Mouse (Mus musculus) MEL (cell line): ENCODE data around the gene Rpl12.

Experiments used
- CTCF ChIP-seq, 3 experiments: IDR thresholded peaks in 2 of 3; conservative IDR thresholded peaks in 1 of 3; 2 replicates each; pipeline ENCODE4 v1.5.1; 2011 to 2012; ENCODE audit warnings: low read length in 3 of 3, low read depth in 2 of 3, mild to moderate bottlenecking in 2 of 3, improper control_type of control experiment in 1 of 3, inconsistent platforms in 1 of 3, mixed read lengths in 1 of 3, moderate library complexity in 1 of 3; ENCODE audit not compliant: control insufficient read depth in 1 of 3, insufficient read depth in 1 of 3, poor library complexity in 1 of 3, severe bottlenecking in 1 of 3
- EP300 ChIP-seq, 2 experiments: IDR thresholded peaks; 2 replicates each; pipeline ENCODE4 v1.6.1; 2011; ENCODE audit warnings: improper control_type of control experiment in 2 of 2, low read length in 2 of 2, low read depth in 1 of 2, mild to moderate bottlenecking in 1 of 2
- GATA1 ChIP-seq: IDR thresholded peaks from 2 replicates; pipeline ENCODE4 v1.6.1; 2011; ENCODE audit warnings: low read depth, low read length, improper control_type of control experiment
- MAFK ChIP-seq: IDR thresholded peaks from 2 replicates; pipeline ENCODE4 v1.6.1; 2011; ENCODE audit warnings: low read depth, mild to moderate bottlenecking, low read length, improper control_type of control experiment, borderline replicate concordance
- MAZ ChIP-seq: IDR thresholded peaks from 2 replicates; pipeline ENCODE4 v1.6.1; 2012; ENCODE audit warnings: low read depth, mild to moderate bottlenecking, inconsistent platforms, low read length, improper control_type of control experiment
- POLR2A ChIP-seq, 2 experiments: IDR thresholded peaks; 2 replicates each; pipeline ENCODE4 v1.6.1; 2011 to 2012; ENCODE audit warnings: low read length in 2 of 2, mild to moderate bottlenecking in 2 of 2, control low read depth in 1 of 2, improper control_type of control experiment in 1 of 2, low read depth in 1 of 2, moderate library complexity in 1 of 2; ENCODE audit not compliant: control insufficient read depth in 1 of 2, insufficient read depth in 1 of 2, poor library complexity in 1 of 2
- TCF12 ChIP-seq: IDR thresholded peaks from 2 replicates; pipeline ENCODE4 v1.6.1; 2014; ENCODE audit warnings: low read depth, mild to moderate bottlenecking, inconsistent platforms, low read length, improper control_type of control experiment, moderate library complexity
- ZMIZ1 ChIP-seq: IDR thresholded peaks from 2 replicates; pipeline ENCODE4 v1.6.1; 2012; ENCODE audit warnings: low read depth, mild to moderate bottlenecking, inconsistent platforms, low read length, improper control_type of control experiment, moderate library complexity

GRCm38 (mm10) chr2:32968024-32968614, 6.8 kb downstream of the Rpl12 start:
- TF ChIP-seq ZMIZ1 (no peak), MAZ (no peak), CTCF (IDR thresholded peaks at IDR 0.05 in 2 of 3, conservative IDR thresholded peaks at IDR 0.05 in 1 of 3; ENCODE audit: control insufficient read depth in 1 of 3, insufficient read depth in 1 of 3, low read depth in 2 of 3, low read length in 3 of 3, poor library complexity in 1 of 3, severe bottlenecking in 1 of 3) (no peak), TCF12 (no peak), MAFK (no peak), EP300 (IDR thresholded peaks at IDR 0.05; ENCODE audit: low read depth in 1 of 2, low read length in 2 of 2) (no peak), POLR2A (IDR thresholded peaks at IDR 0.05; ENCODE audit: control insufficient read depth in 1 of 2, insufficient read depth in 1 of 2, low read depth in 1 of 2, low read length in 2 of 2, poor library complexity in 1 of 2) (no peak), GATA1 (no peak)
